Mouse (Mus musculus): Measurements from ENCODE around the gene Cry1. TPM values are rescaled to one million over a fixed set of nuclear protein-coding genes. Genes with fewer than 3 reads are reported as not detected.

Gene Cry1
- polyA plus RNA-seq (2014; fragmentation: Nextera tagmentation; extraction: Ambion mirVana): 29.2 and 31.7 TPM in 2 replicates

- DNase-seq (ENCODE audit: low spot score) (peak; percentile 100), ATAC-seq (ENCODE audit: low FRiP score) (peak; percentile 98)
- Histone ChIP-seq H3K4me2 (replicated peaks; ENCODE audit: low read depth, low read length) (peak within 1 kb of the TSS; percentile 84), H3K9ac (ENCODE audit: low read depth, low read length) (peak within 1 kb of the TSS; percentile 75), H3K4me3 (ENCODE audit: low read depth, low read length) (peak within 1 kb of the TSS; percentile 63), H3K36me3 (ENCODE audit: control insufficient read depth, insufficient read depth, low read length) (no peaks in the 10 kb centered on the region), H3K4me1 (replicated peaks; ENCODE audit: control insufficient read depth, insufficient read depth, low read length) (no peaks in the 10 kb centered on the region), H3K27ac (ENCODE audit: low read depth, low read length) (peak within 1 kb of the TSS; percentile 55; the same call in 1 of the 2 replicates), H3K9me3 (ENCODE audit: control insufficient read depth, low read length) (no peaks in the 10 kb centered on the region), H3K27me3 (ENCODE audit: control insufficient read depth, insufficient read depth, low read length) (no peaks in the 10 kb centered on the region)
- WGBS: under 1% methylated on average over 74 of the region's 75 CpGs
These were observed at the start of gene Cry1 for GRCm38 (mm10) chr10:85184964-85185608. Gene Cry1 (minus strand): TSS chr10:85185064.

- no peak overlapping the region for H3K9ac ChIP-seq (ENCODE audit: low read depth, low read length)
- no peaks in the 10 kb centered on the region for H3K36me3 ChIP-seq (ENCODE audit: control insufficient read depth, insufficient read depth, low read length)
- no peaks in the 10 kb centered on the region for H3K9me3 ChIP-seq (ENCODE audit: control insufficient read depth, low read length)
- no peaks in the 10 kb centered on the region for H3K27me3 ChIP-seq (ENCODE audit: control insufficient read depth, insufficient read depth, low read length)
- ATAC-seq (ENCODE audit: low FRiP score) (no peak), DNase-seq (ENCODE audit: low spot score) (no peak)
- no peaks in the 10 kb centered on the region for H3K4me1 ChIP-seq (replicated peaks; ENCODE audit: control insufficient read depth, insufficient read depth, low read length)
- no peak overlapping the region for H3K27ac ChIP-seq (ENCODE audit: low read depth, low read length)
- WGBS: 86% methylated on average over 6 of the region's 6 CpGs
- H3K4me3 ChIP-seq (ENCODE audit: low read depth, low read length): no peak overlapping the region
- no peak overlapping the region for H3K4me2 ChIP-seq (replicated peaks; ENCODE audit: low read depth, low read length)
These were observed 36.8 kb upstream of the Cry1 start for GRCm38 (mm10) chr10:85221771-85222050.

GRCm38 (mm10) chr10:85220918-85221770 lies 36.3 kb upstream of the Cry1 start:
- ATAC-seq (ENCODE audit: low FRiP score): no peak
- H3K9ac ChIP-seq (ENCODE audit: low read depth, low read length): no peak overlapping the region
- 38% methylated on average over 22 of the region's 22 CpGs for WGBS
- no peak overlapping the region for H3K4me3 ChIP-seq (ENCODE audit: low read depth, low read length)
- no peaks in the 10 kb centered on the region for H3K36me3 ChIP-seq (ENCODE audit: control insufficient read depth, insufficient read depth, low read length)
- no peak overlapping the region for H3K4me2 ChIP-seq (replicated peaks; ENCODE audit: low read depth, low read length)
- peak; percentile 92 for DNase-seq (ENCODE audit: low spot score)
- no peaks in the 10 kb centered on the region for H3K4me1 ChIP-seq (replicated peaks; ENCODE audit: control insufficient read depth, insufficient read depth, low read length)
- H3K9me3 ChIP-seq (ENCODE audit: control insufficient read depth, low read length): no peaks in the 10 kb centered on the region
- no peak overlapping the region for H3K27ac ChIP-seq (ENCODE audit: low read depth, low read length)
- H3K27me3 ChIP-seq (ENCODE audit: control insufficient read depth, insufficient read depth, low read length): no peaks in the 10 kb centered on the region

GRCm38 (mm10) chr10:85214847-85215246 lies 30.0 kb upstream of the Cry1 start:
- H3K4me2 ChIP-seq (replicated peaks; ENCODE audit: low read depth, low read length): no peak overlapping the region
- DNase-seq (ENCODE audit: low spot score): peak; percentile 14
- H3K27ac ChIP-seq (ENCODE audit: low read depth, low read length): no peak overlapping the region
- no peaks in the 10 kb centered on the region for H3K27me3 ChIP-seq (ENCODE audit: control insufficient read depth, insufficient read depth, low read length)
- 81% methylated on average over 5 of the region's 5 CpGs for WGBS
- H3K36me3 ChIP-seq (ENCODE audit: control insufficient read depth, insufficient read depth, low read length): no peaks in the 10 kb centered on the region
- no peak overlapping the region for H3K4me3 ChIP-seq (ENCODE audit: low read depth, low read length)
- no peaks in the 10 kb centered on the region for H3K9me3 ChIP-seq (ENCODE audit: control insufficient read depth, low read length)
- H3K9ac ChIP-seq (ENCODE audit: low read depth, low read length): no peak overlapping the region
- ATAC-seq (ENCODE audit: low FRiP score): no peak
- no peaks in the 10 kb centered on the region for H3K4me1 ChIP-seq (replicated peaks; ENCODE audit: control insufficient read depth, insufficient read depth, low read length)

GRCm38 (mm10) chr10:85211673-85212072 lies 26.8 kb upstream of the Cry1 start:
- Histone ChIP-seq H3K4me2 (replicated peaks; ENCODE audit: low read depth, low read length) (no peak overlapping the region), H3K9ac (ENCODE audit: low read depth, low read length) (no peak overlapping the region), H3K4me1 (replicated peaks; ENCODE audit: control insufficient read depth, insufficient read depth, low read length) (no peaks in the 10 kb centered on the region), H3K4me3 (ENCODE audit: low read depth, low read length) (no peak overlapping the region), H3K9me3 (ENCODE audit: control insufficient read depth, low read length) (no peaks in the 10 kb centered on the region), H3K27ac (ENCODE audit: low read depth, low read length) (no peak overlapping the region), H3K27me3 (ENCODE audit: control insufficient read depth, insufficient read depth, low read length) (no peaks in the 10 kb centered on the region), H3K36me3 (ENCODE audit: control insufficient read depth, insufficient read depth, low read length) (no peaks in the 10 kb centered on the region)
- DNase-seq (ENCODE audit: low spot score) (no peak), ATAC-seq (ENCODE audit: low FRiP score) (no peak)
- 94% methylated on average over 5 of the region's 5 CpGs for WGBS

GRCm38 (mm10) chr10:85210125-85210524 lies 25.3 kb upstream of the Cry1 start:
- H3K4me3 ChIP-seq (ENCODE audit: low read depth, low read length): no peak overlapping the region
- no peaks in the 10 kb centered on the region for H3K4me1 ChIP-seq (replicated peaks; ENCODE audit: control insufficient read depth, insufficient read depth, low read length)
- H3K27ac ChIP-seq (ENCODE audit: low read depth, low read length): no peak overlapping the region
- H3K4me2 ChIP-seq (replicated peaks; ENCODE audit: low read depth, low read length): no peak overlapping the region
- WGBS: 79% methylated on average over 3 of the region's 3 CpGs
- H3K9ac ChIP-seq (ENCODE audit: low read depth, low read length): no peak overlapping the region
- ATAC-seq (ENCODE audit: low FRiP score) (no peak), DNase-seq (ENCODE audit: low spot score) (no peak)
- H3K36me3 ChIP-seq (ENCODE audit: control insufficient read depth, insufficient read depth, low read length): no peaks in the 10 kb centered on the region
- H3K27me3 ChIP-seq (ENCODE audit: control insufficient read depth, insufficient read depth, low read length): no peaks in the 10 kb centered on the region
- H3K9me3 ChIP-seq (ENCODE audit: control insufficient read depth, low read length): no peaks in the 10 kb centered on the region

GRCm38 (mm10) chr10:85209119-85209605 lies 24.3 kb upstream of the Cry1 start:
- DNase-seq (ENCODE audit: low spot score): no peak
- Histone ChIP-seq H3K4me2 (replicated peaks; ENCODE audit: low read depth, low read length) (no peak overlapping the region), H3K4me3 (ENCODE audit: low read depth, low read length) (no peak overlapping the region), H3K27me3 (ENCODE audit: control insufficient read depth, insufficient read depth, low read length) (no peaks in the 10 kb centered on the region), H3K4me1 (replicated peaks; ENCODE audit: control insufficient read depth, insufficient read depth, low read length) (no peaks in the 10 kb centered on the region), H3K27ac (ENCODE audit: low read depth, low read length) (no peak overlapping the region), H3K9ac (ENCODE audit: low read depth, low read length) (no peak overlapping the region), H3K9me3 (ENCODE audit: control insufficient read depth, low read length) (no peaks in the 10 kb centered on the region), H3K36me3 (ENCODE audit: control insufficient read depth, insufficient read depth, low read length) (no peaks in the 10 kb centered on the region)
- no peak for ATAC-seq (ENCODE audit: low FRiP score)

GRCm38 (mm10) chr10:85205316-85205715 lies 20.5 kb upstream of the Cry1 start:
- 39% methylated on average over 2 of the region's 2 CpGs for WGBS

More at GRCm38 (mm10) chr10:85205316-85205715, 20.5 kb upstream of the Cry1 start:
- no peaks in the 10 kb centered on the region for H3K4me1 ChIP-seq (replicated peaks; ENCODE audit: control insufficient read depth, insufficient read depth, low read length)
- H3K4me2 ChIP-seq (replicated peaks; ENCODE audit: low read depth, low read length): no peak overlapping the region
- H3K9ac ChIP-seq (ENCODE audit: low read depth, low read length): no peak overlapping the region
- DNase-seq (ENCODE audit: low spot score) (no peak), ATAC-seq (ENCODE audit: low FRiP score) (no peak)
- H3K27ac ChIP-seq (ENCODE audit: low read depth, low read length): no peak overlapping the region
- H3K4me3 ChIP-seq (ENCODE audit: low read depth, low read length): no peak overlapping the region
- no peaks in the 10 kb centered on the region for H3K36me3 ChIP-seq (ENCODE audit: control insufficient read depth, insufficient read depth, low read length)
- no peaks in the 10 kb centered on the region for H3K9me3 ChIP-seq (ENCODE audit: control insufficient read depth, low read length)
- no peaks in the 10 kb centered on the region for H3K27me3 ChIP-seq (ENCODE audit: control insufficient read depth, insufficient read depth, low read length)
